Mouse (Mus musculus): ENCODE measurements around the gene 6330403K07Rik. TPM values are rescaled to one million over a fixed set of nuclear protein-coding genes. Genes with fewer than 3 reads are reported as not detected.

6330403K07Rik gene
- total RNA-seq, 2 experiments from 2014 or later = not detected

GRCm38 (mm10) chr11:71003611-71004315 is 29.6 kb downstream of the 6330403K07Rik start:
- ATAC-seq (replicated peaks; ENCODE audit: low FRiP score, poor library complexity, severe bottlenecking) = peak; percentile 60

GRCm38 (mm10) chr11:71001167-71001566 is 32.1 kb downstream of the 6330403K07Rik start:
- no peak for ATAC-seq (replicated peaks; ENCODE audit: low FRiP score, poor library complexity, severe bottlenecking)

- ATAC-seq (replicated peaks; ENCODE audit: low FRiP score, poor library complexity, severe bottlenecking) = peak; percentile 98
Observed at GRCm38 (mm10) chr11:70982557-70983228, 50.6 kb downstream of the 6330403K07Rik start, which contains the start of gene C1qbp. Gene C1qbp, minus strand, starts transcription at chr11:70983026.

GRCm38 (mm10) chr11:70982030-70982429 is 51.3 kb downstream of the 6330403K07Rik start:
- no peak for ATAC-seq (replicated peaks; ENCODE audit: low FRiP score, poor library complexity, severe bottlenecking)

Other genes with a start within 250 kb of the 6330403K07Rik start
- gene Scimp, start 220.9 kb downstream of the 6330403K07Rik start, total RNA-seq (2015; ENCODE audit: low replicate concordance) = not detected in 2 replicates
- not detected in 2 replicates for gene Scimp, start 220.9 kb downstream of the 6330403K07Rik start, total RNA-seq (2017; ENCODE audit: low replicate concordance)
- gene Rabep1, start 188.7 kb downstream of the 6330403K07Rik start, total RNA-seq (2015; ENCODE audit: low replicate concordance) = 5.2 and 10.0 TPM in 2 replicates
- gene Rabep1, start 188.7 kb downstream of the 6330403K07Rik start, total RNA-seq (2017; ENCODE audit: low replicate concordance) = 10.8 and 19.2 TPM in 2 replicates
- gene Nup88, start 63.5 kb downstream of the 6330403K07Rik start, total RNA-seq (2015; ENCODE audit: low replicate concordance) = 33.4 and 68.6 TPM in 2 replicates
- 34.3 and 48.2 TPM in 2 replicates for gene Nup88, start 63.5 kb downstream of the 6330403K07Rik start, total RNA-seq (2017; ENCODE audit: low replicate concordance)
- 28.0 and 28.6 TPM in 2 replicates for gene Rpain, start 63.3 kb downstream of the 6330403K07Rik start, total RNA-seq (2015; ENCODE audit: low replicate concordance)
- gene Rpain, start 63.3 kb downstream of the 6330403K07Rik start, total RNA-seq (2017; ENCODE audit: low replicate concordance) = 37.1 and 45.3 TPM in 2 replicates
- 72.8 and 93.0 TPM in 2 replicates for gene C1qbp, start 50.5 kb downstream of the 6330403K07Rik start, total RNA-seq (2015; ENCODE audit: low replicate concordance)
- gene C1qbp, start 50.5 kb downstream of the 6330403K07Rik start, total RNA-seq (2017; ENCODE audit: low replicate concordance) = 10.1 and 11.7 TPM in 2 replicates
- gene Dhx33, start 29.1 kb downstream of the 6330403K07Rik start, total RNA-seq (2015; ENCODE audit: low replicate concordance) = 2.3 and 3.3 TPM in 2 replicates
- gene Dhx33, start 29.1 kb downstream of the 6330403K07Rik start, total RNA-seq (2017; ENCODE audit: low replicate concordance) = 5.6 and 6.6 TPM in 2 replicates
- gene Mis12, start 13.9 kb downstream of the 6330403K07Rik start, total RNA-seq (2015; ENCODE audit: low replicate concordance) = 10.0 and 14.6 TPM in 2 replicates
- gene Mis12, start 13.9 kb downstream of the 6330403K07Rik start, total RNA-seq (2017; ENCODE audit: low replicate concordance) = 18.7 and 20.6 TPM in 2 replicates
- 11.0 and 11.7 TPM in 2 replicates for gene Derl2, start 13.7 kb downstream of the 6330403K07Rik start, total RNA-seq (2015; ENCODE audit: low replicate concordance)
- 6.1 and 8.6 TPM in 2 replicates for gene Derl2, start 13.7 kb downstream of the 6330403K07Rik start, total RNA-seq (2017; ENCODE audit: low replicate concordance)
- gene Nlrp1a, start 111.2 kb upstream of the 6330403K07Rik start, total RNA-seq (2015; ENCODE audit: low replicate concordance) = 0.38 and 1.0 TPM in 2 replicates
- gene Nlrp1a, start 111.2 kb upstream of the 6330403K07Rik start, total RNA-seq (2017; ENCODE audit: low replicate concordance) = 3.2 and 3.5 TPM in 2 replicates
- 0.38 TPM in 1 of 2 replicates, not detected in the other for gene Nlrp1b, start 197.2 kb upstream of the 6330403K07Rik start, total RNA-seq (2015; ENCODE audit: low replicate concordance)
- 0.51 and 0.84 TPM in 2 replicates for gene Nlrp1b, start 197.2 kb upstream of the 6330403K07Rik start, total RNA-seq (2017; ENCODE audit: low replicate concordance)